Mouse (Mus musculus) lung, postnatal 10 days (tissue): ENCODE data around the gene Vmn2r115.
"Not testable (repeated sequence)": the region's sequence is repeated elsewhere in the genome, so short reads cannot be mapped to it uniquely, and the experiment has no call there.

ENCODE experiments used
- DNase-seq: peaks from one replicate; pipeline ENCODE4 v3.0.0; 2021

Gene Vmn2r115

DNA sequence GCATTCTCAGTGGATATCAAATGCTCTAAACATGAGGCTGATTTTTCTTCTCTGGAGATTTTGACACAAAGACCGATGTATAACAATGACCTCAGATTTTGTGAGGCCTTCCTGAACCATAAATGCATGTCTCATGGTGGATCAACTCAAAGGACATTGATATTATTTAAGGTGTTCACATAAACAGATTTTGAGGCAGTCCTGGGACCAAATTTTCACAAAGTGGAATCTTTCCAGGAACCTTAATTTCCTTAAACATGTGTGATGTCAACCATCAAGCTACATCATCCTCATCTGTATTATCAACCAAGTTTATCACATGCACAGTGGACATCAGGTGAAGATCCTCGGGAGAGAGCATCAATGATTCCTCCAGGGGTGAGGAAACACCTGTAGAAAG lies at the start of gene Vmn2r115:
TSS of gene Vmn2r115 (plus strand) at position 301 of the 400 bp plus-strand sequence.
- not testable (repeated sequence) for DNase-seq

- DNase-seq, result not testable (repeated sequence)
Observed at GRCm38 (mm10) chr17:23312437-23312836, 31.1 kb upstream of the Vmn2r115 start, which contains the start of gene Vmn2r114. Gene Vmn2r114, minus strand, starts transcription at chr17:23312537.

GRCm38 (mm10) chr17:23330657-23331056 lies 12.9 kb upstream of the Vmn2r115 start:
- DNase-seq, result no peak

DNA sequence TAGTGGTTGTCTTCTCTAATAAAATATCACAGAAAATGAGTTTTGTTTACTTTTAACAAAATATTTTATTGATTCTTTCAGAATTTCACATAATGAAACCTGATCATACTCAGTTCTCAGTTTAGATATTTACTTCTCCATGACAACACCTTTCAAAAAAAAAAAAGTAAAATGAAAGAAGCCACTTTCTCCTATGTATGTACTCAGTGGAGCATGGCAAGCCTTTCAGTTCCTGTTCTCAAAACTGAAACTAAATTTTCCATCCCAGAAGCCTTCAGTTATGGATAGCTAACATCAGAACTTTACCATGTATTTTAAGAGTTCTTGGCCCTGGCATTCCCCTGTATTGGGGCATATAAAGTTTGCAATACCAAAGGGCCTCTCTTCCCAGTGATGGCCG lies 8.1 kb downstream of the Vmn2r115 start:
- DNase-seq, result no peak

DNA sequence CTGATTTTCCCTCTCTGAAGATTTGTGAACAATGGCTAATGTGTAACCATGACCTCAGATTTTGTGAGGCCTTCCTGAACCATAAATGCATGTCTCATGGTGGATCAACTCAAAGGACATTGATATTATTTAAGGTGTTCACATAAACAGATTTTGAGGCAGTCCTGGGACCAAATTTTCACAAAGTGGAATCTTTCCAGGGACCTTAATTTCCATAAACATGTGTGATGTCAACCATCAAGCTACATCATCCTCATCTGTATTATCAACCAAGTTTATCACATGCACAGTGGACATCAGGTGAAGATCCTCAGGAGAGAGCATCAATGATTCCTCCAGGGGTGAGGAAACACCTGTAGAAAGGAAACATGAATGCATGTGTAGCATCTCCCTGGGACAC lies 40.8 kb downstream of the Vmn2r115 start, which contains the start of gene Vmn2r116:
TSS of gene Vmn2r116 (plus strand) at position 301 of the 400 bp plus-strand sequence.
- not testable (repeated sequence) for DNase-seq
